Mouse (Mus musculus) spleen, adult 2 months (tissue): ENCODE measurements around the gene Pcyt1a.

Source experiments
- CTCF ChIP-seq: fragments of 200-500 bp; IDR thresholded peaks from 2 replicates; pipeline ENCODE4 v1.5.1; 2011; ENCODE audit warnings: mild to moderate bottlenecking, inconsistent platforms; ENCODE audit not compliant: insufficient read depth, insufficient read length, insufficient replicate concordance; ENCODE audit errors: extremely low read depth
- POLR2A ChIP-seq: fragments of 200-500 bp; IDR thresholded peaks from 2 replicates; pipeline ENCODE4 v1.6.1; 2011; ENCODE audit warnings: low read depth, low read length, inconsistent platforms

DNA sequence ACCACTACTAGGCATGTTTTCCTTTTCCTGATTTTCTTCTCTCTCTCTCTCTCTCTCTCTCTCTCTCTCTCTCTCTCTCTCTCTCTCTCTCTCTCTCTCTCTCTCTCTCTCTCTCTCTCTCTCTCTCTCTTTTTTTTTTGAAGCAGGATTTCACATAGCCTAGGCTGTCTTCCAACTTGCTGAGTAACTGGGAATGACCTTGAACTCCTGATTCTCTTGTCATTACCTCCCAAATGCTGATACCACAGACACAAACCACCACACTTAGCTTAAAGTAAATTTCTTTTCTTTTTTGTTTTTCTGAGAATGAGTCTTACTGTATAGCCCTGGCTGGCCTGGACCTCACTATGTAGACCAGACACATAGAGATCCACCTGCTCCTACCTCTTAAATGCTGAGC lies 4.0 kb downstream of the Pcyt1a start:
- TF ChIP-seq CTCF (no peak), POLR2A (no peak)
